Mouse (Mus musculus) stomach, embryonic 15.5 days (tissue): ENCODE results near the gene Lrrc29. TPM values are rescaled to one million over a fixed set of nuclear protein-coding genes. Genes with fewer than 3 reads are reported as not detected.

ENCODE experiments used
- ATAC-seq: fragments of 200-750 bp; cut with Nextera tagmentation; 2 replicates; pipeline ENCODE4 v1.8.0; 2017; ENCODE audit warnings: low read depth, moderate number of reproducible peaks, moderate TSS enrichment; ENCODE audit not compliant: insufficient read depth, low FRiP score
- H3K27ac ChIP-seq: fragments of 300-500 bp; sonication (generic); 2 replicates; pipeline ENCODE4 v1.5.1; 2015; ENCODE audit warnings: mild to moderate bottlenecking, inconsistent platforms
- H3K27me3 ChIP-seq: fragments of 300-500 bp; sonication (generic); replicated peaks from 2 replicates; pipeline ENCODE4 v1.6.1; 2015; ENCODE audit warnings: inconsistent platforms
- H3K36me3 ChIP-seq: fragments of 300-500 bp; sonication (generic); 2 replicates; pipeline ENCODE4 v1.6.1; 2015; ENCODE audit warnings: inconsistent platforms
- H3K4me1 ChIP-seq: fragments of 300-500 bp; sonication (generic); 2 replicates; pipeline ENCODE4 v1.6.1; 2015; ENCODE audit warnings: inconsistent platforms
- H3K4me2 ChIP-seq: fragments of 300-500 bp; sonication (generic); 2 replicates; pipeline ENCODE4 v1.6.1; 2015; ENCODE audit warnings: mild to moderate bottlenecking, inconsistent platforms
- H3K4me3 ChIP-seq: fragments of 300-500 bp; sonication (generic); replicated peaks from 2 replicates; pipeline ENCODE4 v1.5.1; 2015; ENCODE audit warnings: inconsistent platforms
- H3K9ac ChIP-seq: fragments of 300-500 bp; sonication (generic); 2 replicates; pipeline ENCODE4 v1.6.1; 2015; ENCODE audit warnings: inconsistent platforms
- H3K9me3 ChIP-seq: fragments of 300-500 bp; sonication (generic); 2 replicates; pipeline ENCODE4 v1.6.1; 2016; ENCODE audit warnings: inconsistent platforms
- WGBS: fragments of 180-500 bp; shearing (Covaris S2); methylation state at CpG from one replicate; pipeline ENCODE4 v1.1.7; 2015; 5-methylcytosine and 5-hydroxymethylcytosine counted together
- microRNA counts: library from miRNA; unstranded; fragments of <30 nt; microRNA quantifications from one replicate; lab custom pipeline; 2016
- microRNA-seq: library from miRNA; unstranded; fragments of <30 nt; microRNA quantifications from one replicate; pipeline ENCODE4, GENCODE M21; 2016
- polyA plus RNA-seq: library from polyadenylated mRNA; unstranded; fragments of >200 nt; fragmentation: Nextera tagmentation; extraction: Ambion mirVana; gene quantifications from 2 replicates; pipeline ENCODE4 v1.2.1, GENCODE M21; 2015

Lrrc29 gene
- polyA plus RNA-seq, 1 experiment from 2014 or later = 2.3 TPM

DNA sequence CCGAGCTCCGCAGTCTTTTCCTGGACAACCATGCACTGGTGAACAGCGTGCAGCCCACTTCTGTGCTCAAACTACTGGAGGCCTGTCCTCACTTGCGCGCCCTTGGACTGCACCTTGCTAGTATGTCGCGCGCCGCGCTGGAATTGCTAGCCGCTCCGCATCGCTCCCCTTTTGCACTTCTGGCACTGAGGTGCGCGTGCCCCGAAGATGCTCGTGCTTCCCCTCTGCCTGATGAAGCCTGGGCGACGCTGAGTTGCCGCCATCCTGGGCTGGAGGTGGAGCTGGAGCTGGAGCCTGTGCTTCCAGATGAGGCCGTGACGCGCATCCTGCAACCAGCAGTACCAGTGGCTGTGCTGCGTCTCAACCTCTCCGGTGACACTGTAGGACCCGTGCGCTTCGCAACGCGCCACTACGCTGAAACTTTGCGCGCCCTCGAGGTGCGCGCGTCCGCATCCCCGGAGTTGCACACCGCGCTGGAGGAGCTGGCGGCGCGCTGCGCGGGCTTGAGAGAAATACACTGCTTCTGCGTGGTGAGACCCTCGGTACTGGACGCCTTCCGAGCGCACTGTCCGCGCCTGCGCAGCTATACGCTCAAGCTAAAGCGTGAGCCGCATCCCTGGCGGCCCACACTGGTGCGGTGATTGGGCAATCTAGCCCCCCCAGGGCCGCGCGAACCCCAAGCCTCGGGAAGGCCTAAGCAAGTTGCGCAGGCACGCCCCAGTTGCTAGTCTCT is 57.6 kb downstream of the Lrrc29 start:
- WGBS = 3% methylated on average over 65 of the region's 65 CpGs
- peaks cover 40% of the 10 kb centered on the region for H3K4me1 ChIP-seq
- H3K36me3 ChIP-seq = no peaks in the 10 kb centered on the region
- peak overlapping the region; percentile 89 for H3K4me2 ChIP-seq
- H3K9ac ChIP-seq = no peak overlapping the region
- no peak overlapping the region for H3K27ac ChIP-seq
- ATAC-seq = no peak
- H3K27me3 ChIP-seq = peaks cover 69% of the 10 kb centered on the region
- peak overlapping the region; percentile 44 for H3K4me3 ChIP-seq
- no peaks in the 10 kb centered on the region for H3K9me3 ChIP-seq

- H3K27ac ChIP-seq = no peak overlapping the region
- ATAC-seq = no peak
- H3K4me2 ChIP-seq = no peak overlapping the region
- no peak overlapping the region for H3K4me3 ChIP-seq
- peaks cover 59% of the 10 kb centered on the region for H3K27me3 ChIP-seq
- H3K9me3 ChIP-seq = no peaks in the 10 kb centered on the region
- H3K36me3 ChIP-seq = no peaks in the 10 kb centered on the region
- 37% methylated on average over 13 of the region's 13 CpGs for WGBS
- peaks cover 40% of the 10 kb centered on the region for H3K4me1 ChIP-seq
- H3K9ac ChIP-seq = no peak overlapping the region
Observed at GRCm38 (mm10) chr8:105266775-105267174, 59.3 kb downstream of the Lrrc29 start.

- WGBS = 11% methylated on average over 10 of the region's 10 CpGs
- Histone ChIP-seq H3K27ac (no peak overlapping the region), H3K27me3 (peaks cover 52% of the 10 kb centered on the region)
Observed at GRCm38 (mm10) chr8:105265128-105265527, 61.0 kb downstream of the Lrrc29 start.

GRCm38 (mm10) chr8:105264024-105264982 is 61.8 kb downstream of the Lrrc29 start, which contains the start of the genes Tradd and Fbxl8:
Gene Tradd (minus strand): TSS chr8:105264609.
Gene Fbxl8 (plus strand): TSS chr8:105264648.
- Histone ChIP-seq H3K4me1 (peaks cover 32% of the 10 kb centered on the region), H3K9ac (peak within 1 kb of the TSS; percentile 59), H3K36me3 (no peaks in the 10 kb centered on the region), H3K4me2 (peak within 1 kb of the TSS; percentile 86), H3K27ac (no peak within 1 kb of the TSS), H3K9me3 (no peaks in the 10 kb centered on the region), H3K27me3 (peaks cover 48% of the 10 kb centered on the region), H3K4me3 (peak within 1 kb of the TSS; percentile 66)
- 1% methylated on average over 54 of the region's 54 CpGs for WGBS
- peak; percentile 84 for ATAC-seq

More at GRCm38 (mm10) chr8:105265128-105265527, 61.0 kb downstream of the Lrrc29 start:
- no peak for ATAC-seq
- Histone ChIP-seq H3K9me3 (no peaks in the 10 kb centered on the region), H3K4me3 (peak overlapping the region; percentile 66), H3K4me2 (peak overlapping the region; percentile 86), H3K9ac (no peak overlapping the region; the same call in 1 of the 2 replicates), H3K36me3 (no peaks in the 10 kb centered on the region), H3K4me1 (peaks cover 32% of the 10 kb centered on the region)

DNA sequence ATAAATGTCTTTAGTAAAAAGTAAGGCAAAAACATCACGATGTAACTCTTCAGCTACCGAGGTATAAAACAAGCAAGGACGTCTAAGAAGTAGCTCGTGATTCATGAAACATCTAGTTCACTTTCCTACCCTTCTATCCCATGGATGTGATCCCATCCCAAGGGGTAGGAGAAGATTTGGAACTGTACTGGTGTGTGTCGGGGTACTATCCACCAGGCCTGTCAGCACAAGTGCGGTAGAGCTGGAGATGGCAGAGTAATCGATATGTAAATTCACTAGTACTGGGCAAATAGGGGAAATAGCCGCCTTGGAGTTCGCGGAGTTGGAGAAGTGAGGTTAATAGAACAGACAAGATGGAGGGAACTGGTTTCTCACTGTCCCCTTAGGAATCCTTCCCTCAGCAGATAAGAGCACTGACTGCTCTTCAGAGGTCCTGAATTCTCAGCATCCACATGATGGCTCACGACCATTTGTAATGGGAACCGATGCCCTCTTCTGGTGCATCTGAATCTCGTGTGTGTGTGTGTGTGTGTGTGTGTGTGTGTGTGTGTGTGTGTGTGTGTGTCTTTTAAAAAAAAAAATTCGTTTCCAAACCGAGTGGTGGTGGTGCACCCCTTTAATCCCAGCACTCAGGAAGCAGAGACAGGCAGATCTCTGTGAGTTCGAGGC is 62.7 kb downstream of the Lrrc29 start:
- Histone ChIP-seq H3K27me3 (peaks cover 48% of the 10 kb centered on the region), H3K4me3 (peak overlapping the region; percentile 66), H3K36me3 (no peaks in the 10 kb centered on the region), H3K9ac (no peak overlapping the region), H3K27ac (no peak overlapping the region), H3K4me2 (peak overlapping the region; percentile 86), H3K9me3 (no peaks in the 10 kb centered on the region), H3K4me1 (peaks cover 32% of the 10 kb centered on the region)
- WGBS = 42% methylated on average over 16 of the region's 16 CpGs
- no peak for ATAC-seq

MicroRNA genes within 50 kb of the gene (microRNA counts, 519-probe panel; counts per million panel counts)
- microRNA mmu-miR-328 (lab: Ali Mortazavi, UCI) = 1,912 counts per million, percentile 18 among the panel's probes with 10 or more counts

Small RNAs within 50 kb of the gene (microRNA-seq; reads per million reads assigned to microRNA genes)
- not detected for gene Gm27320
- gene Mir328 = 187 reads per million, percentile 58 among the genes with 10 or more reads in this experiment

Other genes starting within 250 kb of the Lrrc29 start
- not detected in 2 replicates for gene Ces3b, start 242.5 kb downstream of the Lrrc29 start, polyA plus RNA-seq
- gene Ces4a, start 194.5 kb downstream of the Lrrc29 start, polyA plus RNA-seq = not detected in 2 replicates
- 53.2 and 54.4 TPM in 2 replicates for gene Cbfb, start 155.6 kb downstream of the Lrrc29 start, polyA plus RNA-seq
- 26.2 and 26.8 TPM in 2 replicates for gene D230025D16Rik, start 101.1 kb downstream of the Lrrc29 start, polyA plus RNA-seq
- 26.1 and 27.4 TPM in 2 replicates for gene B3gnt9, start 71.1 kb downstream of the Lrrc29 start, polyA plus RNA-seq
- gene Tradd, start 61.7 kb downstream of the Lrrc29 start, polyA plus RNA-seq = 28.5 and 30.3 TPM in 2 replicates
- gene Fbxl8, start 61.6 kb downstream of the Lrrc29 start, polyA plus RNA-seq = 3.7 and 4.4 TPM in 2 replicates
- 0.08 and 0.24 TPM in 2 replicates for gene Hsf4, start 56.5 kb downstream of the Lrrc29 start, polyA plus RNA-seq
- gene Nol3, start 50.1 kb downstream of the Lrrc29 start, polyA plus RNA-seq = 1.4 and 1.7 TPM in 2 replicates
- gene 4931428F04Rik, start 36.4 kb downstream of the Lrrc29 start, polyA plus RNA-seq = 9.1 and 10.7 TPM in 2 replicates
- 10.4 and 10.9 TPM in 2 replicates for gene Exoc3l, start 30.2 kb downstream of the Lrrc29 start, polyA plus RNA-seq
- 80.4 and 83.1 TPM in 2 replicates for gene E2f4, start 28.6 kb downstream of the Lrrc29 start, polyA plus RNA-seq
- gene Elmo3, start 20.7 kb downstream of the Lrrc29 start, polyA plus RNA-seq = 15.9 and 17.1 TPM in 2 replicates
- 131 and 132 TPM in 2 replicates for gene Tmem208, start 76 bp upstream of the Lrrc29 start, polyA plus RNA-seq
- gene Fhod1, start 21.7 kb upstream of the Lrrc29 start, polyA plus RNA-seq = 2.5 and 3.0 TPM in 2 replicates
- 1.9 and 2.0 TPM in 2 replicates for gene Slc9a5, start 22.6 kb upstream of the Lrrc29 start, polyA plus RNA-seq
- 0.21 and 0.30 TPM in 2 replicates for gene Plekhg4, start 47.0 kb upstream of the Lrrc29 start, polyA plus RNA-seq
- gene Kctd19, start 87.2 kb upstream of the Lrrc29 start, polyA plus RNA-seq = not detected in 2 replicates
- 0.09 TPM in 1 of 2 replicates, not detected in the other for gene Lrrc36, start 87.3 kb upstream of the Lrrc29 start, polyA plus RNA-seq
- gene Tppp3, start 145.2 kb upstream of the Lrrc29 start, polyA plus RNA-seq = 44.7 and 45.5 TPM in 2 replicates
- 32.2 and 34.7 TPM in 2 replicates for gene Zdhhc1, start 170.6 kb upstream of the Lrrc29 start, polyA plus RNA-seq
- 2.5 and 2.7 TPM in 2 replicates for gene Hsd11b2, start 192.5 kb upstream of the Lrrc29 start, polyA plus RNA-seq
- gene Atp6v0d1, start 239.8 kb upstream of the Lrrc29 start, polyA plus RNA-seq = 73.2 and 75.8 TPM in 2 replicates